Comparison of ENCODE assay signal across 11 mouse cellular contexts in genomic region chr1:119219817-119220216, GRCm38 (mm10).
A peak's percentile ranks its signal among the peaks of the same experiment; 100 is the strongest.
DNase-seq lines count a peak whose midpoint lies in the region; ATAC-seq and TF ChIP-seq lines count a peak whose summit lies in the region.
"Had no signal": no experiment of that assay in that cellular context is flagged by ENCODE, and none has a peak within 500 bp of the region (broad histone marks: within the 10 kb centered on the region; RNA-seq: fewer than 3 reads in every experiment).

No protein-coding gene starts in this region.

- H3K27ac ChIP-seq in liver, postnatal 0 days (ENCODE audit: low read depth), result peak overlapping the region; percentile 34; the same call in 1 of the 2 replicates
- no peak overlapping the region for H3K27ac ChIP-seq in liver, embryonic 11.5 days (ENCODE audit: low read depth, low read length)
- H3K27ac ChIP-seq in heart, embryonic 16.5 days (ENCODE audit: low read length), result no peak overlapping the region
- H3K27ac ChIP-seq: embryonic facial prominence, embryonic 10.5 days; left cerebral cortex, adult 2 months had no signal

- peak; percentile 87 for TF ChIP-seq EP300 in liver, postnatal 0 days (IDR thresholded peaks at IDR 0.05; ENCODE audit: low read depth)

- H3K4me2 ChIP-seq in liver, postnatal 0 days (ENCODE audit: low read depth, low read length), result no peak overlapping the region
- no peak overlapping the region for H3K4me2 ChIP-seq in liver, embryonic 11.5 days
- no peak overlapping the region for H3K4me2 ChIP-seq in heart, embryonic 16.5 days (ENCODE audit: low read depth, low read length)

- WGBS in liver, postnatal 0 days (ENCODE audit: insufficient replicate concordance), result 47% methylated on average over 10 of the region's 10 CpGs
- WGBS in liver, embryonic 11.5 days, result 67% methylated on average over 10 of the region's 10 CpGs
- 55% methylated on average over 10 of the region's 10 CpGs for WGBS in heart, embryonic 16.5 days

- no peak overlapping the region for H3K4me3 ChIP-seq in liver, postnatal 0 days (ENCODE audit: low read depth, low read length)
- no peak overlapping the region for H3K4me3 ChIP-seq in liver, embryonic 11.5 days (ENCODE audit: low read depth, low read length)
- no peak overlapping the region for H3K4me3 ChIP-seq in heart, embryonic 16.5 days (ENCODE audit: low read length)
- H3K4me3 ChIP-seq: embryonic facial prominence, embryonic 10.5 days; left cerebral cortex, adult 2 months; megakaryocyte, embryonic 14.5 days had no signal

- no peaks in the 10 kb centered on the region for H3K36me3 ChIP-seq in liver, postnatal 0 days (replicated peaks; ENCODE audit: insufficient read depth, low read length)
- no peaks in the 10 kb centered on the region for H3K36me3 ChIP-seq in liver, embryonic 11.5 days (ENCODE audit: control insufficient read depth, insufficient read depth, low read length)
- no peaks in the 10 kb centered on the region for H3K36me3 ChIP-seq in heart, embryonic 16.5 days (ENCODE audit: control insufficient read depth, insufficient read depth)
- H3K36me3 ChIP-seq: embryonic facial prominence, embryonic 10.5 days had no signal

- peak; percentile 23 for DNase-seq in liver, postnatal 0 days
- no peak for DNase-seq in liver, embryonic 11.5 days (ENCODE audit: low spot score)
- DNase-seq in kidney, postnatal 36 days, result peak; percentile 70 to 83
- no peak for DNase-seq in thymus, postnatal 14 days
- DNase-seq in ovary, adult 18-20 months (ENCODE audit: low spot score), result no peak
- no peak for DNase-seq in gastrocnemius, postnatal 36 days
- DNase-seq: cerebellum, postnatal 10 days had no signal

- peak; percentile 69 for ATAC-seq in liver, postnatal 0 days
- no peak for ATAC-seq in liver, embryonic 11.5 days (replicated peaks; ENCODE audit: low FRiP score)
- ATAC-seq in heart, embryonic 16.5 days (replicated peaks; ENCODE audit: extremely low read depth, insufficient read depth, low FRiP score), result peak; percentile 41; the same call in 1 of the 2 replicates

- no peaks in the 10 kb centered on the region for H3K9me3 ChIP-seq in liver, postnatal 0 days (ENCODE audit: low read length)
- no peaks in the 10 kb centered on the region for H3K9me3 ChIP-seq in liver, embryonic 11.5 days (ENCODE audit: control insufficient read depth, low read length)
- H3K9me3 ChIP-seq in heart, embryonic 16.5 days (replicated peaks; ENCODE audit: control insufficient read depth, low read length), result no peaks in the 10 kb centered on the region
- H3K9me3 ChIP-seq: embryonic facial prominence, embryonic 10.5 days had no signal

- no peaks in the 10 kb centered on the region for H3K4me1 ChIP-seq in liver, postnatal 0 days (ENCODE audit: insufficient read depth)
- H3K4me1 ChIP-seq in liver, embryonic 11.5 days (replicated peaks; ENCODE audit: control insufficient read depth, insufficient read depth, low read length), result no peaks in the 10 kb centered on the region
- no peaks in the 10 kb centered on the region for H3K4me1 ChIP-seq in heart, embryonic 16.5 days (ENCODE audit: control insufficient read depth, insufficient read depth, low read length)
- H3K4me1 ChIP-seq: megakaryocyte, embryonic 14.5 days had no signal

- no peak overlapping the region for H3K9ac ChIP-seq in liver, postnatal 0 days (replicated peaks)
- H3K9ac ChIP-seq in liver, embryonic 11.5 days (ENCODE audit: low read depth, low read length), result no peak overlapping the region
- no peak overlapping the region for H3K9ac ChIP-seq in heart, embryonic 16.5 days (ENCODE audit: low read length)

- TF ChIP-seq CTCF in liver, postnatal 0 days (IDR thresholded peaks at IDR 0.05; ENCODE audit: low read depth), result no peak

- H3K27me3 ChIP-seq in liver, postnatal 0 days (ENCODE audit: insufficient read depth, low read length), result no peaks in the 10 kb centered on the region
- H3K27me3 ChIP-seq in liver, embryonic 11.5 days (replicated peaks; ENCODE audit: control insufficient read depth, insufficient read depth, low read length), result no peaks in the 10 kb centered on the region
- H3K27me3 ChIP-seq in heart, embryonic 16.5 days (ENCODE audit: control insufficient read depth, insufficient read depth, low read length), result no peaks in the 10 kb centered on the region
- H3K27me3 ChIP-seq: megakaryocyte, embryonic 14.5 days had no signal

- intact Hi-C loops in gastrocnemius, postnatal 36 days (cut with DNase I), result no loop called here

Comparison
In these comparisons a context has a peak if more than half of its experiments do, and no peak if none do; other contexts are left out.
1. DNase-seq: peak in liver, postnatal 0 days (single experiment) and kidney, postnatal 36 days (2 of 2); none in liver, embryonic 11.5 days (single experiment), thymus, postnatal 14 days (single experiment), ovary, adult 18-20 months (single experiment) and gastrocnemius, postnatal 36 days (0 of 2).